Mouse (Mus musculus): ENCODE results near the gene Focad.

DNA sequence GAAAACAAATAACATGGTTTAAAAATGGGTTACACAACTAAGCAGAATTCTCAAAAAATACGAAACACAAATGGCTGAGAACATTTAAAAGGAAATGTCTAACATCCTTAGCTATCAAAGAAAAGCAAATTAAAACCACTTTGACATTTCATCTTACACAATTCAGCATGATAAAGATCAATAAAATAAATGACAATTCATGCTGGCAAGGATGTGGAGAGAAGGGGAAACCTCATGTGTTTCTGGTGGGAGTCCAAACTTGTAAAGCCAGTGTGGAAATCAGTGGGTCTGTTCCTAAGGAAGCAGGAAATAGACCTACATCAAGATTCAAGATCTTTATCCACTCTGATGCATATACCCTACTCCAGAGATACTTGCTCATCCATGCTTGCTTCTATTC is 363.7 kb downstream of the Focad start:
- TF ChIP-seq CTCF (IDR thresholded peaks at IDR 0.05; ENCODE audit: low read depth) (no peak), EP300 (IDR thresholded peaks at IDR 0.05; ENCODE audit: low read depth) (no peak)
